ENCODE assay signal across 9 mouse cellular contexts in genomic region chr9:66179795-66180194, GRCm38 (mm10). TPM values are rescaled to one million over a fixed set of nuclear protein-coding genes. Genes with fewer than 3 reads are reported as not detected.
A peak's percentile ranks its signal among the peaks of the same experiment; 100 is the strongest.
DNase-seq lines count a peak whose midpoint lies in the region; ATAC-seq and TF ChIP-seq lines count a peak whose summit lies in the region.
"Had no signal": no experiment of that assay in that cellular context is flagged by ENCODE, and none has a peak within 500 bp of the region (broad histone marks: within the 10 kb centered on the region; RNA-seq: fewer than 3 reads in every experiment).

No protein-coding gene starts in this region.

- H3K9me3 ChIP-seq in heart, embryonic 15.5 days (replicated peaks) = no peaks in the 10 kb centered on the region
- H3K9me3 ChIP-seq in stomach, embryonic 15.5 days = no peaks in the 10 kb centered on the region

- no peak overlapping the region for H3K4me3 ChIP-seq in heart, embryonic 15.5 days
- H3K4me3 ChIP-seq in lung, adult 2 months (replicated peaks; ENCODE audit: extremely low read depth, low read depth, low read length) = no peak overlapping the region
- no peak overlapping the region for H3K4me3 ChIP-seq in stomach, embryonic 15.5 days (replicated peaks)

- ATAC-seq in heart, embryonic 15.5 days (replicated peaks; ENCODE audit: insufficient number of reproducible peaks, insufficient read depth, low FRiP score, low read depth) = 0 out of 2 replicates have a peak, but pooled peaks have one; percentile 53
- peak; percentile 34; the same call in 1 of the 2 replicates for ATAC-seq in stomach, embryonic 15.5 days (ENCODE audit: insufficient read depth, low FRiP score, low read depth)

- H3K4me2 ChIP-seq in heart, embryonic 15.5 days = no peak overlapping the region
- H3K4me2 ChIP-seq in stomach, embryonic 15.5 days = no peak overlapping the region

- peak overlapping the region; percentile 20 for H3K27ac ChIP-seq in heart, embryonic 15.5 days
- H3K27ac ChIP-seq in stomach, embryonic 15.5 days = no peak overlapping the region

- TF ChIP-seq POLR2A in lung, adult 2 months (IDR thresholded peaks at IDR 0.05; ENCODE audit: borderline replicate concordance, extremely low read depth, low read depth, low read length) = no peak

- TF ChIP-seq CTCF in lung, adult 2 months (IDR thresholded peaks at IDR 0.05; ENCODE audit: insufficient read depth, low read length) = no peak

- peak; percentile 41 for DNase-seq in kidney, adult 11 months
- DNase-seq in kidney, postnatal 10 days = no peak
- peak; percentile 52 for DNase-seq in lung, adult 2 months
- DNase-seq in thymus, adult 18-20 months = no peak
- DNase-seq in MN1 (ENCODE audit: low spot score) = no peak
- no peak for DNase-seq in adrenal gland, postnatal 4 days (ENCODE audit: low spot score in 2 of 2)
- DNase-seq: layer of hippocampus, postnatal 36 days had no signal

- no peaks in the 10 kb centered on the region for H3K27me3 ChIP-seq in heart, embryonic 15.5 days
- H3K27me3 ChIP-seq in stomach, embryonic 15.5 days (replicated peaks) = no peaks in the 10 kb centered on the region

- WGBS in heart, embryonic 15.5 days = 34% methylated on average over 6 of the region's 6 CpGs
- WGBS in lung, adult 2 months = 53% methylated on average over 6 of the region's 6 CpGs
- 61% methylated on average over 6 of the region's 6 CpGs for WGBS in stomach, embryonic 15.5 days

- H3K9ac ChIP-seq in heart, embryonic 15.5 days = no peak overlapping the region
- H3K9ac ChIP-seq in stomach, embryonic 15.5 days = no peak overlapping the region

- H3K36me3 ChIP-seq in heart, embryonic 15.5 days = no peaks in the 10 kb centered on the region
- H3K36me3 ChIP-seq in stomach, embryonic 15.5 days = no peaks in the 10 kb centered on the region

- H3K4me1 ChIP-seq in heart, embryonic 15.5 days (replicated peaks) = peaks cover 24% of the 10 kb centered on the region
- H3K4me1 ChIP-seq in lung, adult 2 months (ENCODE audit: control insufficient read depth, insufficient read depth, low read length) = peaks cover 12% of the 10 kb centered on the region
- 0 out of 2 replicates have a peak, but pooled peaks cover 6% of the 10 kb centered on the region for H3K4me1 ChIP-seq in stomach, embryonic 15.5 days

RNA-seq across cellular contexts. Expression of gene Dapk2, which starts 21.8 kb away (rescaled TPM):
- polyA plus RNA-seq in heart, embryonic 15.5 days (2015; fragmentation: Nextera tagmentation; extraction: Ambion mirVana) = 5.7 and 6.6 TPM in 2 replicates
- polyA plus RNA-seq in lung, adult 2 months (2012; rRNA removed) = 26.7 and 32.8 TPM in 2 replicates
- polyA plus RNA-seq in stomach, embryonic 15.5 days (2015; fragmentation: Nextera tagmentation; extraction: Ambion mirVana) = 6.8 and 10.1 TPM in 2 replicates
- 1 to 10 TPM; 7.6 to 9.7 TPM for total RNA-seq in adrenal gland, postnatal 4 days (2021)

RNA-seq across cellular contexts. Expression of gene Ciao2a, which starts 53.4 kb away (rescaled TPM):
- polyA plus RNA-seq in heart, embryonic 15.5 days (2015; fragmentation: Nextera tagmentation; extraction: Ambion mirVana) = 136 and 158 TPM in 2 replicates
- 7.3 and 13.0 TPM in 2 replicates for polyA plus RNA-seq in lung, adult 2 months (2012; rRNA removed)
- polyA plus RNA-seq in stomach, embryonic 15.5 days (2015; fragmentation: Nextera tagmentation; extraction: Ambion mirVana) = 170 and 180 TPM in 2 replicates
- 100 to 1,000 TPM; 103 TPM for total RNA-seq in adrenal gland, postnatal 4 days (2021)

RNA-seq across cellular contexts. Expression of gene Snx1, which starts 53.4 kb away (rescaled TPM):
- polyA plus RNA-seq in heart, embryonic 15.5 days (2015; fragmentation: Nextera tagmentation; extraction: Ambion mirVana) = 57.8 and 69.0 TPM in 2 replicates
- 50.7 and 57.3 TPM in 2 replicates for polyA plus RNA-seq in lung, adult 2 months (2012; rRNA removed)
- 124 and 129 TPM in 2 replicates for polyA plus RNA-seq in stomach, embryonic 15.5 days (2015; fragmentation: Nextera tagmentation; extraction: Ambion mirVana)
- 100 to 1,000 TPM; 107 to 111 TPM for total RNA-seq in adrenal gland, postnatal 4 days (2021)

Comparison
In these comparisons a context has a peak if more than half of its experiments do, and no peak if none do; other contexts are left out.
1. DNase-seq: peak in kidney, adult 11 months (single experiment) and lung, adult 2 months (single experiment); none in kidney, postnatal 10 days (single experiment), thymus, adult 18-20 months (0 of 2), MN1 (single experiment) and adrenal gland, postnatal 4 days (0 of 2).